Mouse (Mus musculus) lung, postnatal 0 days (tissue): ENCODE data around the gene Mrps24.

Source experiments
- CTCF ChIP-seq: IDR thresholded peaks from 2 replicates; pipeline ENCODE4 v1.5.1; 2016; ENCODE audit warnings: antibody characterized with exemption, mild to moderate bottlenecking
- EP300 ChIP-seq: IDR thresholded peaks from 2 replicates; pipeline ENCODE4 v1.6.1; 2016; ENCODE audit warnings: antibody characterized with exemption, mild to moderate bottlenecking, control low read depth

- peak; percentile 25; the same call in 1 of the 2 replicates for TF ChIP-seq CTCF
- no peak for TF ChIP-seq EP300
These were observed 12.1 kb downstream of the Mrps24 start for GRCm38 (mm10) chr11:5703341-5703740.
